Mouse (Mus musculus) ovary, postnatal 14 days (tissue): ENCODE results near the gene Sema4g.

Experiments
- DNase-seq: peaks from one replicate; pipeline ENCODE4 v3.0.0; 2022; ENCODE audit warnings: low spot score

Gene Sema4g

DNA sequence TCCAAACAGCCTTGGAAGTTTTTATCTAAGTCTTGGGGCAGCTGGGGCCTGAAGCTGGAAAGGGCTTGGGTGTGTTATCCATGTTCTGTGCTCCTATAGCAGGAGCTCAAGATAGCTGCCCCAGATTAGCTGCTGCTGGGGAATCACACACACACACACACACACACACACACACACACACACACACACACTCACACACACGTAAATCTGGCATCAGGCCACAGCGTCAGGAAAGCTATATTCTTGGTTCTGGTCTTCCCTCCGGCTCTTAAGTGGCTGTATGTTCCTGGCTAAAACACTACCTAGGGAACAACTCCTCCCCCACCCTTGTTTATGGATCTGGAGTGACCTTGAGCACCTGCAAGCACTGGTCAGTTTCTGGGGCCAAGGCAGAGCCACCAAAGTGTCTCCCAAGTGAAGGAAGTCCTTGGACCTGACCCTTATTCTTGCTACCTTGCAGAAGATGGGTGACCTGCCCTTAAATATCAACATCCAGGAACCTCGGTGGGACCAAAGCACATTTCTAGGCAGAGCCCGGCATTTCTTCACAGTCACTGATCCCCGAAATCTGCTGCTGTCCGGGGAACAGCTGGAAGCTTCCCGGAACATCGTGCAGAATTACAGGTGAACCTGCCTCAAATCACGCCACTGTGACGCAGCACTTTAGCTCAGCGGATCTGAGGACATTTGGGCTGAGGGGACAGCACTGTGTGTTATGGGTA is 59.9 kb downstream of the Sema4g start:
- no peak for DNase-seq

- DNase-seq: no peak
These were observed 60.6 kb downstream of the Sema4g start for GRCm38 (mm10) chr19:45049523-45049922.
